Mouse (Mus musculus) midbrain, postnatal 0 days (tissue): Measurements from ENCODE around the gene Rhobtb3. TPM values are rescaled to one million over a fixed set of nuclear protein-coding genes. Genes with fewer than 3 reads are reported as not detected.
A peak's percentile ranks its signal among the peaks of the same experiment; 100 is the strongest.

Source experiments
- ATAC-seq: fragments of 200-750 bp; cut with Nextera tagmentation; 2 replicates; pipeline ENCODE4 v1.8.0; 2017; ENCODE audit warnings: moderate number of reproducible peaks, mild to moderate bottlenecking, moderate TSS enrichment, moderate library complexity; ENCODE audit not compliant: low FRiP score
- DNase-seq: peaks from one replicate; pipeline ENCODE4 v3.0.0-alpha.2; 2015; ENCODE audit warnings: low spot score
- H3K27ac ChIP-seq: fragments of 300-500 bp; sonication (generic); 2 replicates; pipeline ENCODE4 v1.5.1; 2014; ENCODE audit warnings: low read depth, mild to moderate bottlenecking, low read length, mixed read lengths
- H3K27me3 ChIP-seq: fragments of 300-500 bp; sonication (generic); 2 replicates; pipeline ENCODE4 v1.6.1; 2014; ENCODE audit warnings: low read length, control low read depth, mixed read lengths; ENCODE audit not compliant: insufficient read depth
- H3K36me3 ChIP-seq: fragments of 300-500 bp; sonication (generic); 2 replicates; pipeline ENCODE4 v1.6.1; 2014; ENCODE audit warnings: low read length, control low read depth, mixed read lengths; ENCODE audit not compliant: insufficient read depth
- H3K4me1 ChIP-seq: fragments of 300-500 bp; sonication (generic); 2 replicates; pipeline ENCODE4 v1.6.1; 2014; ENCODE audit warnings: mild to moderate bottlenecking, control low read depth, antibody characterized with exemption, low read length, mixed read lengths; ENCODE audit not compliant: insufficient read depth
- H3K4me2 ChIP-seq: fragments of 300-500 bp; sonication (generic); 2 replicates; pipeline ENCODE4 v1.6.1; 2014; ENCODE audit warnings: low read depth, mild to moderate bottlenecking, low read length, mixed read lengths; ENCODE audit not compliant: poor library complexity, severe bottlenecking
- H3K4me3 ChIP-seq: fragments of 300-500 bp; sonication (generic); 2 replicates; pipeline ENCODE4 v1.5.1; 2014; ENCODE audit warnings: low read depth, mild to moderate bottlenecking, low read length, moderate library complexity
- H3K9ac ChIP-seq: fragments of 300-500 bp; sonication (generic); replicated peaks from 2 replicates; pipeline ENCODE4 v1.6.1; 2014; ENCODE audit warnings: mild to moderate bottlenecking, low read length, moderate library complexity, mixed read lengths; ENCODE audit not compliant: poor library complexity, severe bottlenecking
- H3K9me3 ChIP-seq: fragments of 300-500 bp; sonication (generic); 2 replicates; pipeline ENCODE4 v1.6.1; 2016; ENCODE audit warnings: low read length, control low read depth
- CTCF ChIP-seq: IDR thresholded peaks from 2 replicates; pipeline ENCODE4 v1.5.1; 2016; ENCODE audit warnings: antibody characterized with exemption, mild to moderate bottlenecking
- WGBS: fragments of 180-500 bp; shearing (Covaris S2); extraction: QIAGEN DNeasy Blood & Tissue Kit; methylation state at CpG from one replicate; pipeline ENCODE4 v1.1.7; 2014; 5-methylcytosine and 5-hydroxymethylcytosine counted together
- polyA plus RNA-seq: library from polyadenylated mRNA; unstranded; fragments of >200 nt; fragmentation: Nextera tagmentation; extraction: Ambion mirVana; gene quantifications from 2 replicates; pipeline ENCODE4 v1.2.1, GENCODE M21; 2015
- total RNA-seq: library from RNA; depleted of rRNA; stranded (reverse); fragments of >200 nt; gene quantifications from 2 replicates; pipeline ENCODE4 v1.2.3, GENCODE M21; 2014

Gene Rhobtb3
- total and polyA plus RNA-seq, 2 experiments from 2014 or later: 12.1 to 31.7 TPM

- 66% methylated on average over 6 of the region's 6 CpGs for WGBS
These were observed 96.7 kb downstream of the Rhobtb3 start for GRCm38 (mm10) chr13:75847027-75847426.

GRCm38 (mm10) chr13:75845519-75846166 is 98.1 kb downstream of the Rhobtb3 start:
- no peak for ATAC-seq
- WGBS: 49% methylated on average over 4 of the region's 4 CpGs

More at GRCm38 (mm10) chr13:75847027-75847426, 96.7 kb downstream of the Rhobtb3 start:
- Histone ChIP-seq H3K4me3 (no peak overlapping the region), H3K4me1 (no peaks in the 10 kb centered on the region), H3K9me3 (no peaks in the 10 kb centered on the region), H3K9ac (no peak overlapping the region), H3K36me3 (peaks cover 7% of the 10 kb centered on the region), H3K27ac (no peak overlapping the region), H3K27me3 (no peaks in the 10 kb centered on the region), H3K4me2 (no peak overlapping the region)
- TF ChIP-seq CTCF: no peak
- ATAC-seq (no peak), DNase-seq (no peak)

GRCm38 (mm10) chr13:75844833-75845518 is 98.7 kb downstream of the Rhobtb3 start:
- Histone ChIP-seq H3K4me3 (no peak overlapping the region), H3K9me3 (no peaks in the 10 kb centered on the region), H3K27me3 (no peaks in the 10 kb centered on the region), H3K36me3 (peaks cover 7% of the 10 kb centered on the region), H3K27ac (no peak overlapping the region), H3K9ac (no peak overlapping the region), H3K4me1 (peaks cover 10% of the 10 kb centered on the region), H3K4me2 (no peak overlapping the region)
- WGBS: 92% methylated on average over 2 of the region's 2 CpGs
- DNase-seq (no peak), ATAC-seq (no peak)
- no peak for TF ChIP-seq CTCF

More at GRCm38 (mm10) chr13:75845519-75846166, 98.1 kb downstream of the Rhobtb3 start:
- Histone ChIP-seq H3K4me1 (peaks cover 10% of the 10 kb centered on the region), H3K27ac (no peak overlapping the region), H3K4me3 (no peak overlapping the region), H3K9me3 (no peaks in the 10 kb centered on the region), H3K27me3 (no peaks in the 10 kb centered on the region), H3K36me3 (peaks cover 7% of the 10 kb centered on the region), H3K4me2 (no peak overlapping the region), H3K9ac (no peak overlapping the region)
- DNase-seq: no peak
- no peak for TF ChIP-seq CTCF

GRCm38 (mm10) chr13:75843993-75844683 is 99.6 kb downstream of the Rhobtb3 start:
- Histone ChIP-seq H3K4me1 (peaks cover 14% of the 10 kb centered on the region), H3K9ac (no peak overlapping the region), H3K36me3 (peaks cover 7% of the 10 kb centered on the region), H3K9me3 (no peaks in the 10 kb centered on the region), H3K27ac (no peak overlapping the region), H3K4me3 (no peak overlapping the region), H3K27me3 (no peaks in the 10 kb centered on the region), H3K4me2 (no peak overlapping the region)
- 84% methylated on average over 8 of the region's 8 CpGs for WGBS
- DNase-seq (no peak), ATAC-seq (no peak)
- no peak for TF ChIP-seq CTCF

- DNase-seq: no peak
- no peaks in the 10 kb centered on the region for H3K9me3 ChIP-seq
- H3K4me3 ChIP-seq: no peak overlapping the region
- H3K36me3 ChIP-seq: peaks cover 6% of the 10 kb centered on the region
- no peak for TF ChIP-seq CTCF
- no peak overlapping the region for H3K27ac ChIP-seq
- no peaks in the 10 kb centered on the region for H3K27me3 ChIP-seq
- H3K4me2 ChIP-seq: no peak overlapping the region
- 96% methylated on average over 5 of the region's 5 CpGs for WGBS
- no peak for ATAC-seq
- H3K9ac ChIP-seq: no peak overlapping the region
- H3K4me1 ChIP-seq: peaks cover 14% of the 10 kb centered on the region
These were observed 100.4 kb downstream of the Rhobtb3 start for GRCm38 (mm10) chr13:75843331-75843730.

- no peak overlapping the region for H3K4me3 ChIP-seq
- no peak overlapping the region for H3K27ac ChIP-seq
- no peak overlapping the region for H3K9ac ChIP-seq
- no peaks in the 10 kb centered on the region for H3K36me3 ChIP-seq
- H3K4me2 ChIP-seq: peak overlapping the region; percentile 72
- no peak for TF ChIP-seq CTCF
- peaks cover 14% of the 10 kb centered on the region for H3K4me1 ChIP-seq
- 82% methylated on average over 3 of the region's 3 CpGs for WGBS
- DNase-seq (no peak), ATAC-seq (no peak)
- no peaks in the 10 kb centered on the region for H3K27me3 ChIP-seq
- no peaks in the 10 kb centered on the region for H3K9me3 ChIP-seq
These were observed 101.8 kb downstream of the Rhobtb3 start for GRCm38 (mm10) chr13:75841950-75842349.
